Mouse (Mus musculus) liver, embryonic 16.5 days (tissue): ENCODE measurements around the gene Adgrf4. TPM values are rescaled to one million over a fixed set of nuclear protein-coding genes. Genes with fewer than 3 reads are reported as not detected.

Experiments
- polyA plus RNA-seq: library from polyadenylated mRNA; unstranded; fragments of >200 nt; fragmentation: Nextera tagmentation; extraction: Ambion mirVana; gene quantifications from 2 replicates; pipeline ENCODE4 v1.2.1, GENCODE M21; 2015

Adgrf4 gene
- polyA plus RNA-seq, 1 experiment from 2014 or later = not detected

Other genes starting within 250 kb of the Adgrf4 start
- not detected in 2 replicates for gene Opn5, start 80.9 kb downstream of the Adgrf4 start, polyA plus RNA-seq
- not detected in 2 replicates for gene Adgrf2, start 49.9 kb upstream of the Adgrf4 start, polyA plus RNA-seq
- gene Cd2ap, start 184.4 kb upstream of the Adgrf4 start, polyA plus RNA-seq = 7.4 and 8.1 TPM in 2 replicates